In genomic region chr7:120834863-120835372, GRCm38 (mm10) we compare ENCODE assay signal across 8 mouse cellular contexts. TPM values are rescaled to one million over a fixed set of nuclear protein-coding genes. Genes with fewer than 3 reads are reported as not detected.
A peak's percentile ranks its signal among the peaks of the same experiment; 100 is the strongest.
DNase-seq lines count a peak whose midpoint lies in the region; ATAC-seq and TF ChIP-seq lines count a peak whose summit lies in the region.

No protein-coding gene starts in this region.

- peak overlapping the region; percentile 54 for H3K4me2 ChIP-seq in forebrain, embryonic 11.5 days (ENCODE audit: low read depth, low read length, severe bottlenecking)
- peak overlapping the region; percentile 74 for H3K4me2 ChIP-seq in heart, postnatal 0 days (ENCODE audit: low read depth, low read length)
- H3K4me2 ChIP-seq in neural tube, embryonic 15.5 days, result peak overlapping the region; percentile 63

- H3K27me3 ChIP-seq in forebrain, embryonic 11.5 days (ENCODE audit: control insufficient read depth, insufficient read depth, low read length), result peaks cover 15% of the 10 kb centered on the region
- no peaks in the 10 kb centered on the region for H3K27me3 ChIP-seq in heart, postnatal 0 days (ENCODE audit: control insufficient read depth, insufficient read depth, low read length)
- H3K27me3 ChIP-seq in neural tube, embryonic 15.5 days (replicated peaks), result peaks cover 8% of the 10 kb centered on the region

- 16% methylated on average over 14 of the region's 14 CpGs for WGBS in forebrain, embryonic 11.5 days
- 10% methylated on average over 14 of the region's 14 CpGs for WGBS in heart, postnatal 0 days
- 3% methylated on average over 14 of the region's 14 CpGs for WGBS in lung, adult 2 months
- 11% methylated on average over 14 of the region's 14 CpGs for WGBS in neural tube, embryonic 15.5 days

- H3K4me1 ChIP-seq in ES-E14 (ENCODE audit: control insufficient read depth in 2 of 2, insufficient read depth in 2 of 2, low read length in 2 of 2, poor library complexity in 1 of 2), result peaks cover 3% of the 10 kb centered on the region in 2 experiments; a peak in 3 of 4 replicates
- no peaks in the 10 kb centered on the region; the same call in 1 of the 2 replicates for H3K4me1 ChIP-seq in forebrain, embryonic 11.5 days (replicated peaks; ENCODE audit: control insufficient read depth, insufficient read depth, low read length)
- peaks cover 5% of the 10 kb centered on the region for H3K4me1 ChIP-seq in heart, postnatal 0 days (ENCODE audit: control insufficient read depth, insufficient read depth)
- H3K4me1 ChIP-seq in lung, adult 2 months (ENCODE audit: control insufficient read depth, insufficient read depth, low read length), result peaks cover 3% of the 10 kb centered on the region
- peaks cover 28% of the 10 kb centered on the region for H3K4me1 ChIP-seq in neural tube, embryonic 15.5 days

- peak; percentile 38; the same call in 1 of the 2 replicates for TF ChIP-seq POLR2A in lung, adult 2 months (IDR thresholded peaks at IDR 0.05; ENCODE audit: borderline replicate concordance, extremely low read depth, low read depth, low read length)

- DNase-seq in ES-E14 (ENCODE audit: low read depth, low spot score), result no peak
- peak; percentile 90 for DNase-seq in c-Kit-positive CD71-positive TER-119-negative erythroid progenitor cells, embryonic 14.5 days (ENCODE audit: low read depth)
- peak; percentile 68 for DNase-seq in forebrain, embryonic 11.5 days (ENCODE audit: low spot score)
- peak; percentile 89 for DNase-seq in heart, postnatal 0 days (ENCODE audit: low spot score)
- peak; percentile 78 to 80 for DNase-seq in kidney, postnatal 36 days
- peak; percentile 69 for DNase-seq in lung, adult 2 months
- DNase-seq in thymus, adult 18-20 months, result peak; percentile 59 to 71

- no peak overlapping the region for H3K9ac ChIP-seq in ES-E14 (ENCODE audit: insufficient read depth, low read depth, low read length, poor library complexity, severe bottlenecking)
- H3K9ac ChIP-seq in forebrain, embryonic 11.5 days (ENCODE audit: low read length), result 0 out of 2 replicates have a peak overlapping the region, but pooled peaks have one; percentile 20
- H3K9ac ChIP-seq in heart, postnatal 0 days (replicated peaks; ENCODE audit: low read depth, low read length), result peak overlapping the region; percentile 18; the same call in 1 of the 2 replicates
- H3K9ac ChIP-seq in neural tube, embryonic 15.5 days (replicated peaks), result peak overlapping the region; percentile 50

- in situ Hi-C loops in ES-E14 (cut with MboI; ENCODE audit: low sequenced_read_pairs in 2 of 2, unreplicated experiment in 2 of 2), result no loop called here

- no peak overlapping the region for H3K27ac ChIP-seq in ES-E14 (ENCODE audit: insufficient read depth, low read depth, low read length, poor library complexity, severe bottlenecking)
- no peak overlapping the region for H3K27ac ChIP-seq in forebrain, embryonic 11.5 days (ENCODE audit: low read depth, low read length)
- peak overlapping the region; percentile 61 for H3K27ac ChIP-seq in heart, postnatal 0 days (ENCODE audit: low read depth)
- peak overlapping the region; percentile 91 for H3K27ac ChIP-seq in neural tube, embryonic 15.5 days (replicated peaks)

- peak overlapping the region; percentile 31 to 49 for H3K4me3 ChIP-seq in ES-E14 (ENCODE audit: insufficient read depth in 1 of 2, low read depth in 1 of 2, low read length in 2 of 2, poor library complexity in 1 of 2, severe bottlenecking in 1 of 2)
- peak overlapping the region; percentile 60 for H3K4me3 ChIP-seq in forebrain, embryonic 11.5 days (ENCODE audit: low read depth, low read length)
- H3K4me3 ChIP-seq in heart, postnatal 0 days (ENCODE audit: low read depth, low read length), result peak overlapping the region; percentile 82
- peak overlapping the region; percentile 72 for H3K4me3 ChIP-seq in lung, adult 2 months (replicated peaks; ENCODE audit: extremely low read depth, low read depth, low read length)
- H3K4me3 ChIP-seq in neural tube, embryonic 15.5 days (replicated peaks), result peak overlapping the region; percentile 57

- TF ChIP-seq CTCF in heart, postnatal 0 days (IDR thresholded peaks at IDR 0.05; ENCODE audit: low read depth), result no peak
- TF ChIP-seq CTCF in lung, adult 2 months (IDR thresholded peaks at IDR 0.05; ENCODE audit: insufficient read depth, low read length), result no peak

- no peaks in the 10 kb centered on the region for H3K9me3 ChIP-seq in ES-E14 (ENCODE audit: control insufficient read depth, insufficient read depth, low read depth, low read length)
- H3K9me3 ChIP-seq in forebrain, embryonic 11.5 days (ENCODE audit: control insufficient read depth, low read length), result no peaks in the 10 kb centered on the region
- H3K9me3 ChIP-seq in heart, postnatal 0 days (replicated peaks; ENCODE audit: control insufficient read depth, low read length), result no peaks in the 10 kb centered on the region
- H3K9me3 ChIP-seq in neural tube, embryonic 15.5 days (replicated peaks), result no peaks in the 10 kb centered on the region

- H3K36me3 ChIP-seq in ES-E14 (ENCODE audit: control insufficient read depth, insufficient read depth, low read length, poor library complexity, severe bottlenecking), result no peaks in the 10 kb centered on the region
- H3K36me3 ChIP-seq in forebrain, embryonic 11.5 days (ENCODE audit: control insufficient read depth, insufficient read depth, low read length), result no peaks in the 10 kb centered on the region
- H3K36me3 ChIP-seq in heart, postnatal 0 days (replicated peaks; ENCODE audit: control insufficient read depth, insufficient read depth, low read length), result no peaks in the 10 kb centered on the region
- H3K36me3 ChIP-seq in neural tube, embryonic 15.5 days, result no peaks in the 10 kb centered on the region

- peak; percentile 77 for ATAC-seq in forebrain, embryonic 11.5 days (replicated peaks; ENCODE audit: low FRiP score)
- peak; percentile 73 for ATAC-seq in heart, postnatal 0 days (ENCODE audit: insufficient read depth, low read depth)
- peak; percentile 86 for ATAC-seq in neural tube, embryonic 15.5 days (ENCODE audit: low FRiP score)

- TF ChIP-seq EP300 in heart, postnatal 0 days (IDR thresholded peaks at IDR 0.05; ENCODE audit: low read depth), result no peak

TF ChIP-seq in ES-E14, 5 proteins besides CTCF, POLR2A, EP300 and RAD21:
- TF ChIP-seq CHD2 (IDR thresholded peaks at IDR 0.05; ENCODE audit: low read depth, low read length) (no peak), ZNF384 (IDR thresholded peaks at IDR 0.05; ENCODE audit: low read depth, low read length) (no peak), HCFC1 (IDR thresholded peaks at IDR 0.05; ENCODE audit: borderline replicate concordance, insufficient read depth, low read length) (no peak), MAFK (IDR thresholded peaks at IDR 0.05; ENCODE audit: insufficient read depth, low read depth, low read length) (no peak), ZC3H11A (IDR thresholded peaks at IDR 0.05; ENCODE audit: borderline replicate concordance, low read depth, low read length) (no peak)
TF ChIP-seq in ES-E14: peak in this region for 0.

RNA-seq across cellular contexts. Expression of gene Eef2k, which starts 7.7 kb away (rescaled TPM):
- 13.6 and 32.9 TPM in 2 replicates for total RNA-seq in ES-E14 (2012; rRNA removed)
- 10.0 and 12.7 TPM in 2 replicates for polyA plus RNA-seq in forebrain, embryonic 11.5 days (2014; fragmentation: Nextera tagmentation; extraction: Ambion mirVana)
- 31.9 and 48.2 TPM in 2 replicates for total RNA-seq in heart, postnatal 0 days (2014; rRNA removed; ENCODE audit: low replicate concordance)
- polyA plus RNA-seq in heart, postnatal 0 days (2015; fragmentation: Nextera tagmentation; extraction: Ambion mirVana), result 22.7 and 23.6 TPM in 2 replicates
- polyA plus RNA-seq in lung, adult 2 months (2012; rRNA removed), result 12.0 and 13.9 TPM in 2 replicates
- 33.5 and 40.6 TPM in 2 replicates for polyA plus RNA-seq in neural tube, embryonic 15.5 days (2015; fragmentation: Nextera tagmentation; extraction: Ambion mirVana)

RNA-seq across cellular contexts. Expression of gene Gm5737, which starts 22.8 kb away (rescaled TPM):
- total RNA-seq in ES-E14 (2012; rRNA removed), result not detected in 2 replicates
- not detected in 2 replicates for polyA plus RNA-seq in forebrain, embryonic 11.5 days (2014; fragmentation: Nextera tagmentation; extraction: Ambion mirVana)
- total RNA-seq in heart, postnatal 0 days (2014; rRNA removed; ENCODE audit: low replicate concordance), result not detected in 2 replicates
- polyA plus RNA-seq in heart, postnatal 0 days (2015; fragmentation: Nextera tagmentation; extraction: Ambion mirVana), result not detected in 2 replicates
- polyA plus RNA-seq in lung, adult 2 months (2012; rRNA removed), result 0.58 and 0.83 TPM in 2 replicates
- 0.14 TPM in 1 of 2 replicates, not detected in the other for polyA plus RNA-seq in neural tube, embryonic 15.5 days (2015; fragmentation: Nextera tagmentation; extraction: Ambion mirVana)

Comparison
In these comparisons a context has a peak if more than half of its experiments do, and no peak if none do; other contexts are left out.
1. H3K27ac ChIP-seq: peak in heart, postnatal 0 days (single experiment) and neural tube, embryonic 15.5 days (single experiment); none in ES-E14 (single experiment) and forebrain, embryonic 11.5 days (single experiment).
2. Peak in every context shown above with its lines, with median percentiles within 50 percentile points of each other: H3K4me3 ChIP-seq, ATAC-seq and H3K4me2 ChIP-seq.